Mouse (Mus musculus) heart, adult 2 months (tissue): ENCODE results near the gene Plcl2.

Experiments
- EP300 ChIP-seq: fragments of 200-500 bp; IDR thresholded peaks from 2 replicates; pipeline ENCODE4 v1.6.1; 2011; ENCODE audit warnings: low read depth, low read length, control low read depth; ENCODE audit not compliant: insufficient read depth
- POLR2A ChIP-seq: fragments of 200-500 bp; IDR thresholded peaks from 2 replicates; pipeline ENCODE4 v1.6.1; 2011; ENCODE audit warnings: mild to moderate bottlenecking, low read depth, low read length, control low read depth; ENCODE audit not compliant: insufficient read depth

DNA sequence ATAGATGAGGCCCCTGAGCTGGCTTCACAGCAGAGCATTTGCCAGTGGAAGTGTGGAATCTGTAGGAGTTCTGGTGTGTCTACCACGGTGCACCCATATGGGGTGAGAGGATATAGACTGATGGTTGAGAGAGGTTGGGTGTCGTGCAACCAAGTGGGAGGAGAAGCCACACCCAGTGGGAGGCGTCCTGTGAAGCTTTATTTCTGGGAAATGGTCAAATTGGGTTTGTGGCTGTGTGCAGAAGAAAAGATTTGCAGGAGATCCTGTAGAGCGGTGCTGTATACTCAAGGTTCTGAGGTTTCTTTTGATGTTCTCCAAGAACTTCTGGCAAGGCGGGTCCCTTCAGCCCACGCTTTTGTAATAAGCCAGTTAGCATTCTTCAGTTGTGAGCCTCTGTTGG, 15.8 kb downstream of the Plcl2 start:
- no peak for TF ChIP-seq POLR2A
- no peak for TF ChIP-seq EP300
